Mouse (Mus musculus): ENCODE measurements around the gene Nedd1. TPM values are rescaled to one million over a fixed set of nuclear protein-coding genes. Genes with fewer than 3 reads are reported as not detected.

The Nedd1 gene
- 18.1 and 19.8 TPM in 2 replicates for polyA plus RNA-seq (2015; fragmentation: Nextera tagmentation; extraction: Ambion mirVana)

GRCm38 (mm10) chr10:92721771-92722619 lies at the start of gene Nedd1:
Gene Nedd1, minus strand, starts transcription at chr10:92722420.

Data from skeletal muscle tissue, postnatal 0 days (tissue).